Mouse (Mus musculus) hindbrain, embryonic 16.5 days (tissue): ENCODE measurements at regions not wholly inside any gene's neighbourhood (a gene's known extent, or its start where the extent isn't known, plus 50 kb on each side); places are given as distances from the start of the nearest gene placed in this dataset.

Experiments
- ATAC-seq: fragments of 200-750 bp; cut with Nextera tagmentation; 2 replicates; pipeline ENCODE4 v1.8.0; 2017; ENCODE audit warnings: moderate TSS enrichment, moderate library complexity
- H3K27ac ChIP-seq: fragments of 300-500 bp; sonication (generic); 2 replicates; pipeline ENCODE4 v1.5.1; 2014; ENCODE audit warnings: low read depth, mild to moderate bottlenecking, control low read depth, low read length, moderate library complexity
- H3K27me3 ChIP-seq: fragments of 300-500 bp; sonication (generic); replicated peaks from 2 replicates; pipeline ENCODE4 v1.6.1; 2014; ENCODE audit warnings: low read length; ENCODE audit not compliant: control insufficient read depth, insufficient read depth
- H3K36me3 ChIP-seq: fragments of 300-500 bp; sonication (generic); 2 replicates; pipeline ENCODE4 v1.6.1; 2014; ENCODE audit warnings: mild to moderate bottlenecking, low read length, moderate library complexity, mixed read lengths; ENCODE audit not compliant: control insufficient read depth, insufficient read depth
- H3K4me1 ChIP-seq: fragments of 300-500 bp; sonication (generic); 2 replicates; pipeline ENCODE4 v1.6.1; 2014; ENCODE audit warnings: low read depth, low read length; ENCODE audit not compliant: control insufficient read depth, insufficient read depth
- H3K4me2 ChIP-seq: fragments of 300-500 bp; sonication (generic); 2 replicates; pipeline ENCODE4 v1.6.1; 2014; ENCODE audit warnings: mild to moderate bottlenecking, low read length, control low read depth, moderate library complexity
- H3K4me3 ChIP-seq: fragments of 300-500 bp; sonication (generic); 2 replicates; pipeline ENCODE4 v1.5.1; 2014; ENCODE audit warnings: mild to moderate bottlenecking, low read length, control low read depth, moderate library complexity
- H3K9ac ChIP-seq: fragments of 300-500 bp; sonication (generic); 2 replicates; pipeline ENCODE4 v1.6.1; 2014; ENCODE audit warnings: low read depth, mild to moderate bottlenecking, control low read depth, low read length, moderate library complexity
- H3K9me3 ChIP-seq: fragments of 300-500 bp; sonication (generic); 2 replicates; pipeline ENCODE4 v1.6.1; 2014; ENCODE audit warnings: mild to moderate bottlenecking, low read length, moderate library complexity; ENCODE audit not compliant: control insufficient read depth
- WGBS: fragments of 180-500 bp; shearing (Covaris S2); extraction: QIAGEN DNeasy Blood & Tissue Kit; methylation state at CpG from one replicate; pipeline ENCODE4 v1.1.7; 2014; 5-methylcytosine and 5-hydroxymethylcytosine counted together

DNA sequence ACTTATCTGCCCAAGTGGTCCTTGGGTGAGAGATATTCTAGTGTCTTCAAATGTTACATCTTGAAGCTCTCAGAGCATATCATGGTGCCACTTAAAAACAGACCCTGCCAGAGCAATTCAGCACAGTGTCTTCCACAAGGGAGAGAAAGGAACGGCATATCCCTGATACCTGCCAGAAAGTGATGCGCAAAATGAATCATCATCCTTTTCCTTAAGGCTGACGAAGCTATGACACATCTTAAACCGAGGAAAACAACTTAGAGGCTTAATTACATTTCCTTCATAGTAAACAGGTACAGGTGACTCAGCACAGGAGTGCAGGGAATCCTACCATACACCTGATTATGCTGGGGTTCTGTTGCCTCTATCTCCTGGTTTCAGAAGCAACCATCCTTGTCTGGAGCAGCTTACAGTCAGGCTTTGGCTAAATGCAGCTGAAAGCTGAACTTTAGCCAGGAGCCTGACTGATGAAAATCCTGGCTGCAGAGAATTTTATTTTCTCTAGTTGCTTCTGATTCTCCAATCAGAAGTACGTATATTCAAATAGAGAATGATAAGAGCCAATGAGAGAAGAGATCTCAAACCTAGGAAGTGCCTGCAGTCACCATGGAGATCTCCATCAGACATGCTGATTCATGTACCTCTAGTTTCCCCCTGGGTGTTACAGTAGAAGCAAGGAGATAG is 556.1 kb upstream of the Ndn start:
- H3K4me3 ChIP-seq = no peak overlapping the region
- no peaks in the 10 kb centered on the region; the same call in 1 of the 2 replicates for H3K36me3 ChIP-seq
- no peaks in the 10 kb centered on the region for H3K4me1 ChIP-seq
- no peak overlapping the region for H3K9ac ChIP-seq
- H3K27ac ChIP-seq = no peak overlapping the region
- peak; percentile 76; the same call in 1 of the 2 replicates for ATAC-seq
- no peak overlapping the region for H3K4me2 ChIP-seq
- H3K9me3 ChIP-seq = no peaks in the 10 kb centered on the region
- WGBS = 79% methylated on average over 5 of the region's 5 CpGs
- H3K27me3 ChIP-seq = no peaks in the 10 kb centered on the region

DNA sequence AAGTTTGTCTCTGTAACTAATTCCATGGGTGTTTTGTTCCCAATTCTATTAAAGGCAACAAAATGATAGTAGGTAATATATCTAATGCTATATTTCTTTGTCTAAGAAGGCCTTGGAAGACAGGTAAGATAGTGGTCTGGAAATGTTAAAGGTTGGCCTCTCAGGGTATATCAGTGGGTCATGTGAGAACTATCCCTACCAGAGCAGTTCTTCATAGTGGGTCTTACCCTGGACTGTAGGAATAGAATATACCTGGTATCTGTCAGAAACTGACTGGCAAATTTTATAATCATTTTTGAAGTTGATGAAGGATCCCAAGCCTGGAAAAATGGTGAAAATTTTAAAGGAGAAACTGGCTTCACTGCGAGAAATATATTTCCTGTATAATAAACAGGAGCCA is 509.5 kb upstream of the Ndn start:
- 70% methylated on average over 1 of the region's 1 CpGs for WGBS
- H3K4me3 ChIP-seq = no peak overlapping the region
- peak overlapping the region; percentile 67; the same call in 1 of the 2 replicates for H3K27ac ChIP-seq
- ATAC-seq = peak; percentile 48; the same call in 1 of the 2 replicates
- no peak overlapping the region for H3K9ac ChIP-seq
- H3K4me2 ChIP-seq = no peak overlapping the region
- H3K27me3 ChIP-seq = no peaks in the 10 kb centered on the region
- no peaks in the 10 kb centered on the region for H3K4me1 ChIP-seq
- no peaks in the 10 kb centered on the region for H3K36me3 ChIP-seq
- H3K9me3 ChIP-seq = no peaks in the 10 kb centered on the region

DNA sequence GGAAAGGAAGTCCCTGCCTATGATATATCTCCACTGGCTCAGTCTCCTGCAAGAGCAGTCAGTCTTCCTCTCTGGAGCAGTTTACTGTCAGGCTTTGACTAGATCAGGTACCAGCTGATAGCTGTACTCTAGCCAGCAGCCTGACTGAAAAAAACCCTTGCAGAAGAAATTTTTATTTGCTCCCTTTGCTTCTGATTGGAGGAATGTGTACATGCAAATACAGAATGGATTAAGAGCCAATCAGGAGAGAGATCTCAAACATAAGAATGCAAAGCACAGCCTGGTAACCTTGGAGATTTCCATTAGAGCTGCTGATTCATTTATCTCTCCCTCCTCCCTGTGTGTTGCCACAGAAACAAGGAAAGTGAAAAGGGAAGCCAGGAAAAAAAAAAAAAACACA is 509.1 kb upstream of the Ndn start:
- no peaks in the 10 kb centered on the region for H3K4me1 ChIP-seq
- no peaks in the 10 kb centered on the region for H3K36me3 ChIP-seq
- no peak overlapping the region for H3K4me3 ChIP-seq
- ATAC-seq = peak; percentile 99
- no peaks in the 10 kb centered on the region for H3K27me3 ChIP-seq
- H3K4me2 ChIP-seq = no peak overlapping the region
- no peaks in the 10 kb centered on the region for H3K9me3 ChIP-seq
- peak overlapping the region; percentile 67; the same call in 1 of the 2 replicates for H3K27ac ChIP-seq
- no peak overlapping the region for H3K9ac ChIP-seq

DNA sequence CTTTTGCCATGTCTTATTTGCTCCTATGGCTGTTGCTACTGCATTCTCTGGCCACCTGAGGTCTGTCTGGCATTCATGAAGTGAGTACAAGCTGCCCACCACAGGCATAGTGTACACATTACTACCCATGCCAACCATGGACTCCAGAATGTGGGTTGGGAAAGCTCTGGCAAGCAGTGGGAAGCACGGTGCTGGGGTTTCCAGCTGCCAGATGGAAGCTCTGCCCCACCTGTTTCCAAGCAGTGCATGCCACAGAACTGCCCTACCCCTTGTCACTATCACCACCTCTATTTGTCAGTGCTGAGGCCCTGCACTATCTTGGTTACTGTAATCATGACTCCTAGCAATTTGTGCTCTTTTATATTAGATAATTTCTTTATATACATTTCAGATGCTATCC is 494.4 kb upstream of the Ndn start:
- Histone ChIP-seq H3K27me3 (no peaks in the 10 kb centered on the region), H3K36me3 (no peaks in the 10 kb centered on the region), H3K4me2 (no peak overlapping the region), H3K9ac (no peak overlapping the region), H3K27ac (no peak overlapping the region), H3K9me3 (no peaks in the 10 kb centered on the region), H3K4me1 (no peaks in the 10 kb centered on the region), H3K4me3 (no peak overlapping the region)
- ATAC-seq = no peak
- 73% methylated on average over 1 of the region's 1 CpGs for WGBS

DNA sequence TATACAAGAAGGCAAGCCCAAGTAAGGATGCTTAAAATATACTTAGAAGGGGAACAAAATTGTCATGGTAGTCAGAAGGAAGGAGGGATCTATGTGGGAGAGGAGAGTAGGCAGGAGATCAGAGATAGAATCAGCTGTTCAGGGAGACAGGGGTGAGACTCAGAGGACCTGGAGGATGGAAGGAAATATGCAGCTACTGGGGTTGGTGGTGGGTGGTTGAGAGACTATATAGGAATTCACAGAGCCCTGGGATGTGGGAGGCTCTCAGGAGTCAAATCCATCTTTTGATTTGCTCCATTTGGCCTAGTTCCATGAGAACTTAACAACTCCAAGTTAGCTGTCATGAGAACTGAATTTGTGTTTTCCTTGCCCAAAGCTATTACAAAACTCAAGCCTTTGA is 481.9 kb upstream of the Ndn start:
- no peak for ATAC-seq
- Histone ChIP-seq H3K4me3 (no peak overlapping the region), H3K4me1 (no peaks in the 10 kb centered on the region), H3K27me3 (no peaks in the 10 kb centered on the region), H3K9ac (no peak overlapping the region), H3K4me2 (no peak overlapping the region), H3K9me3 (peaks cover 3% of the 10 kb centered on the region; the same call in 1 of the 2 replicates), H3K36me3 (no peaks in the 10 kb centered on the region), H3K27ac (no peak overlapping the region)

DNA sequence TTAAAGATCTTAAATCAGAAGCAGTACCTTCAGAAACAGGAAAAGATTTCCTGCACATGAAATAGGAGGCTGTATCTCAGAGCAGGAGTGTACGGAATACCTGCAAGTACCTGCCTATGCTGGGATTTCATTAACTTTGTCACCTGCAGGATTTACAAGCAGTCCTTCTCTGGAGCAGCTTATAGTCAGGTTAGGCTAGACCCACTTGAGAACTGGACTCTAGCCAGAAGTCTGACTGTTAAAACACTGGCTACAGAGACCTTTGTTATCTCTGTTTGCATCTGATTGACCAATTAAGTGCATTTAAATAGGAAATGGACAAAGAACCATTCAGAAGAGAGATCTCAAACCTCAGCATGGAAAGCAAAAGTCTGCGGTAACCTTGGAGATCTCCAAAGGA is 480.0 kb upstream of the Ndn start:
- Histone ChIP-seq H3K27me3 (no peaks in the 10 kb centered on the region), H3K9me3 (peaks cover 3% of the 10 kb centered on the region; the same call in 1 of the 2 replicates), H3K4me3 (no peak overlapping the region), H3K9ac (no peak overlapping the region), H3K4me2 (no peak overlapping the region), H3K36me3 (peaks cover 3% of the 10 kb centered on the region; the same call in 1 of the 2 replicates), H3K4me1 (no peaks in the 10 kb centered on the region), H3K27ac (no peak overlapping the region)
- WGBS = 85% methylated on average over 2 of the region's 2 CpGs
- ATAC-seq = no peak

DNA sequence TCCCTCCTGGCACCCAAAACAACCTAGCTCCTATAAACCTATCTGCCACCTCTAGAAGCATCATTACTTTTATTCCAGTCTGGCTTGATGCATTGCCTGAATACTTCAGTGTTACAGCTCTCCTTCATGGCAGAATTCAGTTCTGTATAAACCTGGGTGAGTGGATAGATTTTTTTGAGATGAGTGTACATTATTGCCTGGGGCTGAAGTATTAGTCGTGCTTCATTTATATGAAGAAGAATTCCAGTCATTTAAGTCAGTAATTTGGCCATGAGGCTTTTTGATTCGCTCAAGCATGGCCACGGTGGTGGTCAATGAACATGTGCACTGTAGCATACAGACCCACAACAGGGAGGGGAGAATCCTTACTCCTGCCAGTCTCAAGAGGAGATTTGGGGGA is 470.1 kb upstream of the Ndn start:
- Histone ChIP-seq H3K4me3 (no peak overlapping the region), H3K27ac (peak overlapping the region; percentile 44), H3K9me3 (0 out of 2 replicates have a peak, but pooled peaks cover 3% of the 10 kb centered on the region), H3K4me2 (no peak overlapping the region), H3K9ac (no peak overlapping the region), H3K27me3 (no peaks in the 10 kb centered on the region), H3K4me1 (0 out of 2 replicates have a peak, but pooled peaks cover 2% of the 10 kb centered on the region), H3K36me3 (no peaks in the 10 kb centered on the region)
- ATAC-seq = no peak
- 70% methylated on average over 3 of the region's 3 CpGs for WGBS

DNA sequence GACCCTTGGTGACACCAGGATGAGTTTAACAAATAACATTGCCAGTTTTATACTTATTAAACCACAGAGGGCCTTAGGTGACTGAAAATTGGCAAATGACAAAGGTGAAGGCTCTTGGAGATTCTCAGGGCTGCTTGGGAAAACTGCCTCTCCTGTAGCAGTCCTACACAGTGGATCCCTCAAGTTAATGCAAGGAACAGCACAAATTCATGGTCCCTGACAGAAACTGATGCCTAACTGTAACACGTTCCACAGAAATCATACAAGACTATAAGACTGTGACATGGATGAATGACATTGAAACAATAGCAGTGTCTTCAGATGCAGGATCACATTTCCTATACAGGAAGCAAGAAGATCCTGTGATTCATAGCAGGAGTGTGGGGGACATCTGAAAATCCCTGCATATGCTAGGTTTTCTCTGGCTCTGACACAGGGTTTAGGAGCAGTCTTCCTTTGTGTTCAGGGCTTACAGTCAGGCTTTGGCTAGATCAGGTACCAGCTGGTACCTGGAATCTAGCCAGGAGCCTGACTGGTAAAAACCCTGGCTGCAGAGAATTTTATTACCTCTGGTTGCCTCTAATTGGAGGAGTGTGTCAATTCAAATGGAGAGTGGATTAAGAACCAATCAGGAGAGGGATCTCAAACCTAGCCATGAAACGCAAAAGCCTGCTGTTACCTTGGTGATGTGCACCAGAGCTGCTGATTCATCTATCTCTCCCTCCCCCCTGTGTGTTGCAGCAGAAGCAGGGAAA is 468.9 kb upstream of the Ndn start:
- H3K27ac ChIP-seq = peak overlapping the region; percentile 80
- H3K27me3 ChIP-seq = no peaks in the 10 kb centered on the region
- H3K9ac ChIP-seq = no peak overlapping the region
- ATAC-seq = peak; percentile 98
- H3K4me1 ChIP-seq = 0 out of 2 replicates have a peak, but pooled peaks cover 2% of the 10 kb centered on the region
- H3K36me3 ChIP-seq = no peaks in the 10 kb centered on the region
- 0 out of 2 replicates have a peak, but pooled peaks cover 4% of the 10 kb centered on the region for H3K9me3 ChIP-seq
- 39% methylated on average over 2 of the region's 2 CpGs for WGBS
- H3K4me2 ChIP-seq = peak overlapping the region; percentile 30
- H3K4me3 ChIP-seq = no peak overlapping the region

DNA sequence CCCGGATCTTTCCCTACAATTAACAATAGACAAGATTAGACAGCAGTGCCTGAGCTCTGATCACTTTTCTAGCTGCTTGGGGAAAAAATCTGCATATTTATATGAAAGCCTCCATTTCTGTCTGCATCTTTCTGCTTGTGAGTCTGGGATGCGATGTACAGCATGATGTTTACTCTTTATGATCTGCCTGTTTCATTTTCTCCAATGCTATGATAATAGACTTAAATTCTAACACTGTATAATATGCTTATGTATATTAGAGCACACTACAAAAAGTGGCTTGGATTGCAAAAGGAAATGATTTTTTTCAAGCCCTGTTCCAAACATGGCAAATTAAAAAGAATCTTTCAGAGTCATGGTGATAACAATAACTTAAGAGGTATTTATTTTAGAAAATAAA is 468.3 kb upstream of the Ndn start:
- peak overlapping the region; percentile 80 for H3K27ac ChIP-seq
- WGBS = 49% methylated on average over 2 of the region's 2 CpGs
- peak overlapping the region; percentile 30 for H3K4me2 ChIP-seq
- 0 out of 2 replicates have a peak, but pooled peaks cover 4% of the 10 kb centered on the region for H3K9me3 ChIP-seq
- H3K4me3 ChIP-seq = no peak overlapping the region
- 0 out of 2 replicates have a peak, but pooled peaks cover 2% of the 10 kb centered on the region for H3K4me1 ChIP-seq
- peak; percentile 49; the same call in 1 of the 2 replicates for ATAC-seq
- H3K36me3 ChIP-seq = no peaks in the 10 kb centered on the region
- no peak overlapping the region for H3K9ac ChIP-seq
- H3K27me3 ChIP-seq = no peaks in the 10 kb centered on the region
